Mouse (Mus musculus): ENCODE results near the gene Msh3.

- no peak for TF ChIP-seq POLR2A (IDR thresholded peaks at IDR 0.05; ENCODE audit: low read depth, low read length)
- TF ChIP-seq CTCF (IDR thresholded peaks at IDR 0.05; ENCODE audit: borderline replicate concordance, insufficient read depth, low read length) = no peak
Observed at GRCm38 (mm10) chr13:92302466-92302865, 52.3 kb downstream of the Msh3 start.
